Mouse (Mus musculus): ENCODE measurements around the gene Lce6a. TPM values are rescaled to one million over a fixed set of nuclear protein-coding genes. Genes with fewer than 3 reads are reported as not detected.

The Lce6a gene
- polyA plus RNA-seq, 1 experiment from 2014 or later, result not detected

Other genes starting within 250 kb of the Lce6a start
- gene Sprr2h, start 236.0 kb downstream of the Lce6a start, polyA plus RNA-seq (2015; fragmentation: Nextera tagmentation; extraction: Ambion mirVana), result not detected in 2 replicates
- gene Sprr2i, start 213.7 kb downstream of the Lce6a start, polyA plus RNA-seq (2015; fragmentation: Nextera tagmentation; extraction: Ambion mirVana), result not detected in 2 replicates
- not detected in 2 replicates for gene Sprr2j-ps, start 203.6 kb downstream of the Lce6a start, polyA plus RNA-seq (2015; fragmentation: Nextera tagmentation; extraction: Ambion mirVana)
- gene Gm9774, start 192.2 kb downstream of the Lce6a start, polyA plus RNA-seq (2015; fragmentation: Nextera tagmentation; extraction: Ambion mirVana), result 5.3 and 5.4 TPM in 2 replicates
- gene Sprr2k, start 189.1 kb downstream of the Lce6a start, polyA plus RNA-seq (2015; fragmentation: Nextera tagmentation; extraction: Ambion mirVana), result not detected in 2 replicates
- gene Sprr1b, start 182.9 kb downstream of the Lce6a start, polyA plus RNA-seq (2015; fragmentation: Nextera tagmentation; extraction: Ambion mirVana), result not detected in 2 replicates
- gene Sprr3, start 162.9 kb downstream of the Lce6a start, polyA plus RNA-seq (2015; fragmentation: Nextera tagmentation; extraction: Ambion mirVana), result 0.11 TPM in 1 of 2 replicates, not detected in the other
- gene Sprr1a, start 135.8 kb downstream of the Lce6a start, polyA plus RNA-seq (2015; fragmentation: Nextera tagmentation; extraction: Ambion mirVana), result 0.42 and 2.6 TPM in 2 replicates
- gene Sprr4, start 121.2 kb downstream of the Lce6a start, polyA plus RNA-seq (2015; fragmentation: Nextera tagmentation; extraction: Ambion mirVana), result not detected in 2 replicates
- gene 2310046K23Rik, start 87.1 kb downstream of the Lce6a start, polyA plus RNA-seq (2015; fragmentation: Nextera tagmentation; extraction: Ambion mirVana), result not detected in 2 replicates
- 0.09 TPM in 1 of 2 replicates, not detected in the other for gene Ivl, start 47.9 kb downstream of the Lce6a start, polyA plus RNA-seq (2015; fragmentation: Nextera tagmentation; extraction: Ambion mirVana)
- not detected in 2 replicates for gene Smcp, start 32.7 kb downstream of the Lce6a start, polyA plus RNA-seq (2015; fragmentation: Nextera tagmentation; extraction: Ambion mirVana)
- gene 2210017I01Rik, start 14.2 kb downstream of the Lce6a start, polyA plus RNA-seq (2015; fragmentation: Nextera tagmentation; extraction: Ambion mirVana), result not detected in 2 replicates
- gene Lce1a1, start 26.6 kb upstream of the Lce6a start, polyA plus RNA-seq (2015; fragmentation: Nextera tagmentation; extraction: Ambion mirVana), result not detected in 2 replicates
- not detected in 2 replicates for gene Lce1b, start 35.3 kb upstream of the Lce6a start, polyA plus RNA-seq (2015; fragmentation: Nextera tagmentation; extraction: Ambion mirVana)
- not detected in 2 replicates for gene Lce1a2, start 48.7 kb upstream of the Lce6a start, polyA plus RNA-seq (2015; fragmentation: Nextera tagmentation; extraction: Ambion mirVana)
- not detected in 2 replicates for gene Lce1c, start 57.6 kb upstream of the Lce6a start, polyA plus RNA-seq (2015; fragmentation: Nextera tagmentation; extraction: Ambion mirVana)
- not detected in 2 replicates for gene Lce1d, start 65.5 kb upstream of the Lce6a start, polyA plus RNA-seq (2015; fragmentation: Nextera tagmentation; extraction: Ambion mirVana)
- not detected in 2 replicates for gene Lce1e, start 87.4 kb upstream of the Lce6a start, polyA plus RNA-seq (2015; fragmentation: Nextera tagmentation; extraction: Ambion mirVana)
- gene Lce1f, start 98.7 kb upstream of the Lce6a start, polyA plus RNA-seq (2015; fragmentation: Nextera tagmentation; extraction: Ambion mirVana), result not detected in 2 replicates
- gene Gm38119, start 117.4 kb upstream of the Lce6a start, polyA plus RNA-seq (2015; fragmentation: Nextera tagmentation; extraction: Ambion mirVana), result not detected in 2 replicates
- gene Lce1g, start 130.7 kb upstream of the Lce6a start, polyA plus RNA-seq (2015; fragmentation: Nextera tagmentation; extraction: Ambion mirVana), result not detected in 2 replicates
- gene Lce1h, start 143.4 kb upstream of the Lce6a start, polyA plus RNA-seq (2015; fragmentation: Nextera tagmentation; extraction: Ambion mirVana), result not detected in 2 replicates
- not detected in 2 replicates for gene Lce1i, start 157.2 kb upstream of the Lce6a start, polyA plus RNA-seq (2015; fragmentation: Nextera tagmentation; extraction: Ambion mirVana)
- not detected in 2 replicates for gene Lce1j, start 168.9 kb upstream of the Lce6a start, polyA plus RNA-seq (2015; fragmentation: Nextera tagmentation; extraction: Ambion mirVana)
- gene Lce1k, start 186.2 kb upstream of the Lce6a start, polyA plus RNA-seq (2015; fragmentation: Nextera tagmentation; extraction: Ambion mirVana), result not detected in 2 replicates
- gene Kprp, start 205.6 kb upstream of the Lce6a start, polyA plus RNA-seq (2015; fragmentation: Nextera tagmentation; extraction: Ambion mirVana), result not detected in 2 replicates
- gene Lce1l, start 229.6 kb upstream of the Lce6a start, polyA plus RNA-seq (2015; fragmentation: Nextera tagmentation; extraction: Ambion mirVana), result not detected in 2 replicates
- not detected in 2 replicates for gene 2310050C09Rik, start 248.6 kb upstream of the Lce6a start, polyA plus RNA-seq (2015; fragmentation: Nextera tagmentation; extraction: Ambion mirVana)

Measured in heart, embryonic 15.5 days (tissue).